Comparison of ENCODE assay signal across 25 mouse cellular contexts in genomic region chr2:26984640-26985039, GRCm38 (mm10). TPM values are rescaled to one million over a fixed set of nuclear protein-coding genes. Genes with fewer than 3 reads are reported as not detected.
DNase-seq lines count a peak whose midpoint lies in the region; ATAC-seq and TF ChIP-seq lines count a peak whose summit lies in the region.
"Had no signal": no experiment of that assay in that cellular context is flagged by ENCODE, and none has a peak within 500 bp of the region (broad histone marks: within the 10 kb centered on the region; RNA-seq: fewer than 3 reads in every experiment).

No protein-coding gene starts in this region.

- H3K9me3 ChIP-seq in liver, embryonic 15.5 days (replicated peaks), result no peaks in the 10 kb centered on the region
- no peaks in the 10 kb centered on the region for H3K9me3 ChIP-seq in liver, embryonic 11.5 days (ENCODE audit: control insufficient read depth, low read length)
- no peaks in the 10 kb centered on the region for H3K9me3 ChIP-seq in liver, embryonic 16.5 days (replicated peaks; ENCODE audit: control insufficient read depth, low read length)
- no peaks in the 10 kb centered on the region for H3K9me3 ChIP-seq in liver, embryonic 12.5 days (replicated peaks)
- H3K9me3 ChIP-seq in liver, postnatal 0 days (ENCODE audit: low read length), result no peaks in the 10 kb centered on the region
- H3K9me3 ChIP-seq in forebrain, embryonic 12.5 days, result no peaks in the 10 kb centered on the region
- H3K9me3 ChIP-seq: G1E had no signal

- no peaks in the 10 kb centered on the region for H3K79me2 ChIP-seq in liver, adult 2 months (ENCODE audit: control insufficient read depth, insufficient read depth, low read length)

- no peaks in the 10 kb centered on the region for H3K27me3 ChIP-seq in liver, adult 2 months (ENCODE audit: control insufficient read depth, insufficient read depth, low read length)
- no peaks in the 10 kb centered on the region; the same call in 1 of the 2 replicates for H3K27me3 ChIP-seq in liver, embryonic 15.5 days
- H3K27me3 ChIP-seq in liver, embryonic 11.5 days (replicated peaks; ENCODE audit: control insufficient read depth, insufficient read depth, low read length), result peaks cover 6% of the 10 kb centered on the region; the same call in 1 of the 2 replicates
- no peaks in the 10 kb centered on the region for H3K27me3 ChIP-seq in liver, embryonic 16.5 days (ENCODE audit: control insufficient read depth, insufficient read depth, low read depth, low read length)
- 0 out of 2 replicates have a peak, but pooled peaks cover 4% of the 10 kb centered on the region for H3K27me3 ChIP-seq in liver, embryonic 12.5 days (replicated peaks)
- H3K27me3 ChIP-seq in liver, postnatal 0 days (ENCODE audit: insufficient read depth, low read length), result no peaks in the 10 kb centered on the region
- 0 out of 2 replicates have a peak, but pooled peaks cover 3% of the 10 kb centered on the region for H3K27me3 ChIP-seq in forebrain, embryonic 12.5 days

- H3K9ac ChIP-seq in liver, adult 2 months (ENCODE audit: low read depth, low read length), result no peak overlapping the region
- no peak overlapping the region for H3K9ac ChIP-seq in liver, embryonic 15.5 days
- H3K9ac ChIP-seq in liver, embryonic 11.5 days (ENCODE audit: low read depth, low read length), result no peak overlapping the region
- no peak overlapping the region for H3K9ac ChIP-seq in liver, embryonic 16.5 days (ENCODE audit: low read depth, low read length)
- H3K9ac ChIP-seq in liver, embryonic 12.5 days, result no peak overlapping the region
- no peak overlapping the region for H3K9ac ChIP-seq in liver, postnatal 0 days (replicated peaks)
- H3K9ac ChIP-seq in forebrain, embryonic 12.5 days, result no peak overlapping the region

- TF ChIP-seq EP300 in liver, postnatal 0 days (IDR thresholded peaks at IDR 0.05; ENCODE audit: low read depth), result no peak

- TF ChIP-seq POLR2A in liver, adult 2 months (IDR thresholded peaks at IDR 0.05; ENCODE audit: extremely low read depth, insufficient read depth, low read length), result no peak

- peak; percentile 38; the same call in 1 of the 2 replicates for ATAC-seq in liver, embryonic 15.5 days (ENCODE audit: insufficient read depth)
- no peak for ATAC-seq in liver, embryonic 11.5 days (replicated peaks; ENCODE audit: low FRiP score)
- peak; percentile 45 for ATAC-seq in liver, embryonic 16.5 days (ENCODE audit: low read depth)
- no peak for ATAC-seq in liver, embryonic 12.5 days
- peak; percentile 88 for ATAC-seq in liver, postnatal 0 days
- no peak for ATAC-seq in forebrain, embryonic 12.5 days (ENCODE audit: low FRiP score)
- ATAC-seq: activated CD4-positive, CD25-positive, alpha-beta regulatory T cell, adult 4 months; CD4-positive, CD25-positive, alpha-beta regulatory T cell, adult 4 months; Patski had no signal

- DNase-seq in liver, adult 2 months (ENCODE audit: extremely low read depth, low read depth, low spot score), result peak; percentile 85
- DNase-seq in liver, result no peak
- no peak for DNase-seq in liver, embryonic 11.5 days (ENCODE audit: low spot score)
- no peak for DNase-seq in liver, postnatal 0 days
- DNase-seq: adrenal gland, adult 2 months; adrenal gland, adult 8-10 months; adrenal gland, postnatal 10 days; adrenal gland, postnatal 14 days; adrenal gland, postnatal 25 days; adrenal gland, postnatal 36 days; B cell, adult 2 months; cerebellum, adult 11 months; cerebellum, adult 11-12 months had no signal

- H3K36me3 ChIP-seq in liver, adult 2 months (ENCODE audit: control insufficient read depth, insufficient read depth, low read length), result no peaks in the 10 kb centered on the region
- no peaks in the 10 kb centered on the region for H3K36me3 ChIP-seq in liver, embryonic 15.5 days (replicated peaks)
- no peaks in the 10 kb centered on the region for H3K36me3 ChIP-seq in liver, embryonic 11.5 days (ENCODE audit: control insufficient read depth, insufficient read depth, low read length)
- H3K36me3 ChIP-seq in liver, embryonic 16.5 days (ENCODE audit: control insufficient read depth, insufficient read depth), result no peaks in the 10 kb centered on the region
- no peaks in the 10 kb centered on the region for H3K36me3 ChIP-seq in liver, embryonic 12.5 days
- H3K36me3 ChIP-seq in liver, postnatal 0 days (replicated peaks; ENCODE audit: insufficient read depth, low read length), result no peaks in the 10 kb centered on the region
- H3K36me3 ChIP-seq in forebrain, embryonic 12.5 days (replicated peaks), result no peaks in the 10 kb centered on the region
- H3K36me3 ChIP-seq: G1E had no signal

- TF ChIP-seq CTCF in liver, adult 2 months (IDR thresholded peaks at IDR 0.05; ENCODE audit: low read depth, low read length), result no peak
- no peak for TF ChIP-seq CTCF in liver, postnatal 0 days (IDR thresholded peaks at IDR 0.05; ENCODE audit: low read depth)

- H3K27ac ChIP-seq in liver, adult 2 months (replicated peaks; ENCODE audit: insufficient read depth, low read depth, low read length), result no peak overlapping the region
- H3K27ac ChIP-seq in liver, embryonic 15.5 days (replicated peaks), result no peak overlapping the region
- H3K27ac ChIP-seq in liver, embryonic 11.5 days (ENCODE audit: low read depth, low read length), result no peak overlapping the region
- H3K27ac ChIP-seq in liver, embryonic 16.5 days (ENCODE audit: low read length), result no peak overlapping the region
- H3K27ac ChIP-seq in liver, embryonic 12.5 days, result no peak overlapping the region
- peak overlapping the region; percentile 76 for H3K27ac ChIP-seq in liver, postnatal 0 days (ENCODE audit: low read depth)
- no peak overlapping the region for H3K27ac ChIP-seq in forebrain, embryonic 12.5 days

- H3K4me1 ChIP-seq in liver, adult 2 months (ENCODE audit: control insufficient read depth, insufficient read depth, low read length), result peaks cover 9% of the 10 kb centered on the region
- H3K4me1 ChIP-seq in liver, embryonic 15.5 days (replicated peaks), result no peaks in the 10 kb centered on the region
- no peaks in the 10 kb centered on the region for H3K4me1 ChIP-seq in liver, embryonic 11.5 days (replicated peaks; ENCODE audit: control insufficient read depth, insufficient read depth, low read length)
- no peaks in the 10 kb centered on the region; the same call in 1 of the 2 replicates for H3K4me1 ChIP-seq in liver, embryonic 16.5 days (ENCODE audit: control insufficient read depth, low read depth, low read length)
- H3K4me1 ChIP-seq in liver, embryonic 12.5 days, result no peaks in the 10 kb centered on the region
- peaks cover 9% of the 10 kb centered on the region for H3K4me1 ChIP-seq in liver, postnatal 0 days (ENCODE audit: insufficient read depth)
- no peaks in the 10 kb centered on the region for H3K4me1 ChIP-seq in forebrain, embryonic 12.5 days

- 33% methylated on average over 5 of the region's 5 CpGs for WGBS in liver, adult 2 months
- WGBS in liver, embryonic 15.5 days (ENCODE audit: insufficient replicate concordance), result 60% methylated on average over 5 of the region's 5 CpGs
- WGBS in liver, embryonic 11.5 days, result 82% methylated on average over 5 of the region's 5 CpGs
- WGBS in liver, embryonic 16.5 days (ENCODE audit: insufficient replicate concordance), result 62% methylated on average over 5 of the region's 5 CpGs
- 68% methylated on average over 5 of the region's 5 CpGs for WGBS in liver, embryonic 12.5 days (ENCODE audit: insufficient replicate concordance)
- 74% methylated on average over 5 of the region's 5 CpGs for WGBS in liver, postnatal 0 days (ENCODE audit: insufficient replicate concordance)
- 86% methylated on average over 5 of the region's 5 CpGs for WGBS in forebrain, embryonic 12.5 days

- no peak overlapping the region for H3K4me2 ChIP-seq in liver, embryonic 15.5 days
- no peak overlapping the region for H3K4me2 ChIP-seq in liver, embryonic 11.5 days
- H3K4me2 ChIP-seq in liver, embryonic 16.5 days (ENCODE audit: low read depth, low read length), result no peak overlapping the region
- no peak overlapping the region for H3K4me2 ChIP-seq in liver, embryonic 12.5 days
- H3K4me2 ChIP-seq in liver, postnatal 0 days (ENCODE audit: low read depth, low read length), result peak overlapping the region; percentile 40
- H3K4me2 ChIP-seq in forebrain, embryonic 12.5 days, result no peak overlapping the region

- no peak overlapping the region for H3K4me3 ChIP-seq in liver, adult 2 months (ENCODE audit: insufficient read depth, low read depth, low read length)
- H3K4me3 ChIP-seq in liver, embryonic 15.5 days (replicated peaks), result no peak overlapping the region
- no peak overlapping the region for H3K4me3 ChIP-seq in liver, embryonic 11.5 days (ENCODE audit: low read depth, low read length)
- no peak overlapping the region for H3K4me3 ChIP-seq in liver, embryonic 16.5 days (ENCODE audit: low read depth, low read length)
- H3K4me3 ChIP-seq in liver, embryonic 12.5 days, result no peak overlapping the region
- H3K4me3 ChIP-seq in liver, postnatal 0 days (ENCODE audit: low read depth, low read length), result no peak overlapping the region
- H3K4me3 ChIP-seq in forebrain, embryonic 12.5 days (replicated peaks), result no peak overlapping the region

RNA-seq across cellular contexts. Expression of gene Adamts13, which starts 11.4 kb away (rescaled TPM):
- 5.6 and 8.3 TPM in 2 replicates for total RNA-seq in liver, adult 2 months (2014; rRNA removed)
- polyA plus RNA-seq in liver, adult 2 months (2012; rRNA removed), result 5.8 and 11.2 TPM in 2 replicates
- polyA plus RNA-seq in liver, embryonic 15.5 days (2015; fragmentation: Nextera tagmentation; extraction: Ambion mirVana), result 1.6 and 2.0 TPM in 2 replicates
- polyA plus RNA-seq in liver, embryonic 11.5 days (2014; fragmentation: Nextera tagmentation; extraction: Ambion mirVana), result 0.43 and 0.63 TPM in 2 replicates
- 1.8 and 2.0 TPM in 2 replicates for polyA plus RNA-seq in liver, embryonic 16.5 days (2015; fragmentation: Nextera tagmentation; extraction: Ambion mirVana)
- 0.96 and 1.1 TPM in 2 replicates for polyA plus RNA-seq in liver, embryonic 12.5 days (2016; fragmentation: Nextera tagmentation; extraction: Ambion mirVana)
- polyA plus RNA-seq in liver, postnatal 0 days (2015; fragmentation: Nextera tagmentation; extraction: Ambion mirVana), result 1.7 and 1.9 TPM in 2 replicates
- polyA plus RNA-seq in forebrain, embryonic 12.5 days (2016; fragmentation: Nextera tagmentation; extraction: Ambion mirVana), result not detected in 2 replicates
- total RNA-seq: adrenal gland, adult 18-20 months; adrenal gland, adult 2 months; adrenal gland, adult 8-10 months; adrenal gland, postnatal 25 days; adrenal gland, postnatal 36 days; ES-E14; G1E had no signal
- polyA plus RNA-seq: activated CD4-positive, CD25-positive, alpha-beta regulatory T cell, adult 4 months; CD4-positive, CD25-positive, alpha-beta regulatory T cell, adult 4 months; G1E had no signal

RNA-seq across cellular contexts. Expression of gene Rexo4, which starts 20.5 kb away (rescaled TPM):
- 15.2 TPM in 2 replicates for total RNA-seq in liver, adult 2 months (2014; rRNA removed)
- 8.3 and 11.8 TPM in 2 replicates for polyA plus RNA-seq in liver, adult 2 months (2012; rRNA removed)
- polyA plus RNA-seq in liver, embryonic 15.5 days (2015; fragmentation: Nextera tagmentation; extraction: Ambion mirVana), result 19.2 and 19.9 TPM in 2 replicates
- 58.8 TPM in 2 replicates for polyA plus RNA-seq in liver, embryonic 11.5 days (2014; fragmentation: Nextera tagmentation; extraction: Ambion mirVana)
- 16.7 and 17.5 TPM in 2 replicates for polyA plus RNA-seq in liver, embryonic 16.5 days (2015; fragmentation: Nextera tagmentation; extraction: Ambion mirVana)
- 33.8 and 35.2 TPM in 2 replicates for polyA plus RNA-seq in liver, embryonic 12.5 days (2016; fragmentation: Nextera tagmentation; extraction: Ambion mirVana)
- 13.7 and 14.2 TPM in 2 replicates for polyA plus RNA-seq in liver, postnatal 0 days (2015; fragmentation: Nextera tagmentation; extraction: Ambion mirVana)
- polyA plus RNA-seq in forebrain, embryonic 12.5 days (2016; fragmentation: Nextera tagmentation; extraction: Ambion mirVana), result 40.3 and 43.1 TPM in 2 replicates

RNA-seq across cellular contexts. Expression of gene Cacfd1, which starts 25.1 kb away (rescaled TPM):
- total RNA-seq in liver, adult 2 months (2014; rRNA removed), result 17.7 and 21.5 TPM in 2 replicates
- 48.1 and 58.0 TPM in 2 replicates for polyA plus RNA-seq in liver, adult 2 months (2012; rRNA removed)
- polyA plus RNA-seq in liver, embryonic 15.5 days (2015; fragmentation: Nextera tagmentation; extraction: Ambion mirVana), result 13.2 and 15.0 TPM in 2 replicates
- 32.6 and 32.9 TPM in 2 replicates for polyA plus RNA-seq in liver, embryonic 11.5 days (2014; fragmentation: Nextera tagmentation; extraction: Ambion mirVana)
- 13.7 and 14.3 TPM in 2 replicates for polyA plus RNA-seq in liver, embryonic 16.5 days (2015; fragmentation: Nextera tagmentation; extraction: Ambion mirVana)
- 16.5 and 19.1 TPM in 2 replicates for polyA plus RNA-seq in liver, embryonic 12.5 days (2016; fragmentation: Nextera tagmentation; extraction: Ambion mirVana)
- polyA plus RNA-seq in liver, postnatal 0 days (2015; fragmentation: Nextera tagmentation; extraction: Ambion mirVana), result 21.1 and 23.5 TPM in 2 replicates
- polyA plus RNA-seq in forebrain, embryonic 12.5 days (2016; fragmentation: Nextera tagmentation; extraction: Ambion mirVana), result 120 and 126 TPM in 2 replicates

RNA-seq across cellular contexts. Expression of gene Slc2a6, which starts 43.2 kb away (rescaled TPM):
- 0.34 and 0.46 TPM in 2 replicates for total RNA-seq in liver, adult 2 months (2014; rRNA removed)
- polyA plus RNA-seq in liver, adult 2 months (2012; rRNA removed), result 0.39 and 0.50 TPM in 2 replicates
- polyA plus RNA-seq in liver, embryonic 15.5 days (2015; fragmentation: Nextera tagmentation; extraction: Ambion mirVana), result 0.28 and 0.29 TPM in 2 replicates
- 0.51 and 0.64 TPM in 2 replicates for polyA plus RNA-seq in liver, embryonic 11.5 days (2014; fragmentation: Nextera tagmentation; extraction: Ambion mirVana)
- polyA plus RNA-seq in liver, embryonic 16.5 days (2015; fragmentation: Nextera tagmentation; extraction: Ambion mirVana), result 0.32 and 0.40 TPM in 2 replicates
- polyA plus RNA-seq in liver, embryonic 12.5 days (2016; fragmentation: Nextera tagmentation; extraction: Ambion mirVana), result 0.31 and 0.36 TPM in 2 replicates
- polyA plus RNA-seq in liver, postnatal 0 days (2015; fragmentation: Nextera tagmentation; extraction: Ambion mirVana), result 0.31 and 0.47 TPM in 2 replicates
- polyA plus RNA-seq in forebrain, embryonic 12.5 days (2016; fragmentation: Nextera tagmentation; extraction: Ambion mirVana), result 1.6 and 1.8 TPM in 2 replicates
- polyA plus RNA-seq: G1E had no signal

RNA-seq across cellular contexts. Expression of gene Stkld1, which starts 50.8 kb away (rescaled TPM):
- total RNA-seq in liver, adult 2 months (2014; rRNA removed), result 0.09 TPM in 1 of 2 replicates, not detected in the other
- 0.06 and 0.11 TPM in 2 replicates for polyA plus RNA-seq in liver, adult 2 months (2012; rRNA removed)
- polyA plus RNA-seq in liver, embryonic 15.5 days (2015; fragmentation: Nextera tagmentation; extraction: Ambion mirVana), result 0.06 and 0.08 TPM in 2 replicates
- polyA plus RNA-seq in liver, embryonic 11.5 days (2014; fragmentation: Nextera tagmentation; extraction: Ambion mirVana), result 0.10 and 0.16 TPM in 2 replicates
- polyA plus RNA-seq in liver, embryonic 16.5 days (2015; fragmentation: Nextera tagmentation; extraction: Ambion mirVana), result 0.04 TPM in 2 replicates
- polyA plus RNA-seq in liver, embryonic 12.5 days (2016; fragmentation: Nextera tagmentation; extraction: Ambion mirVana), result 0.06 and 0.14 TPM in 2 replicates
- polyA plus RNA-seq in liver, postnatal 0 days (2015; fragmentation: Nextera tagmentation; extraction: Ambion mirVana), result 0.06 TPM in 1 of 2 replicates, not detected in the other
- polyA plus RNA-seq in forebrain, embryonic 12.5 days (2016; fragmentation: Nextera tagmentation; extraction: Ambion mirVana), result 0.11 TPM in 1 of 2 replicates, not detected in the other
- total RNA-seq: adrenal gland, postnatal 14 days; ES-E14; G1E; MEL had no signal
- polyA plus RNA-seq: C2C12 had no signal

Comparison
In these comparisons a context has a peak if more than half of its experiments do, and no peak if none do; other contexts are left out.
1. ATAC-seq: peak in liver, embryonic 15.5 days (single experiment), liver, embryonic 16.5 days (single experiment) and liver, postnatal 0 days (single experiment); none in liver, embryonic 11.5 days (single experiment), liver, embryonic 12.5 days (single experiment) and forebrain, embryonic 12.5 days (single experiment).